Mouse (Mus musculus): Measurements from ENCODE around the gene Gm12830. TPM values are rescaled to one million over a fixed set of nuclear protein-coding genes. Genes with fewer than 3 reads are reported as not detected.

The Gm12830 gene
- not detected for polyA plus RNA-seq (2014; fragmentation: Illumina TruSeq; extraction: RNeasy Lipid Tissue Mini Kit (QIAGEN cat#74804); ENCODE audit: low read depth, low replicate concordance)

GRCm38 (mm10) chr4:114821567-114822192 is at the start of gene Gm12830:
Gm12830 (plus strand) TSS chr4:114821722.

Other genes with a start within 250 kb of the Gm12830 start
- gene Foxd2, start 87.2 kb downstream of the Gm12830 start, polyA plus RNA-seq (2014; fragmentation: Illumina TruSeq; extraction: RNeasy Lipid Tissue Mini Kit (QIAGEN cat#74804); ENCODE audit: low read depth, low replicate concordance): not detected
- not detected for gene Foxe3, start 104.3 kb downstream of the Gm12830 start, polyA plus RNA-seq (2014; fragmentation: Illumina TruSeq; extraction: RNeasy Lipid Tissue Mini Kit (QIAGEN cat#74804); ENCODE audit: low read depth, low replicate concordance)
- 288 TPM for gene Cmpk1, start 165.5 kb downstream of the Gm12830 start, polyA plus RNA-seq (2014; fragmentation: Illumina TruSeq; extraction: RNeasy Lipid Tissue Mini Kit (QIAGEN cat#74804); ENCODE audit: low read depth, low replicate concordance)
- 0.05 TPM for gene Stil, start 178.4 kb downstream of the Gm12830 start, polyA plus RNA-seq (2014; fragmentation: Illumina TruSeq; extraction: RNeasy Lipid Tissue Mini Kit (QIAGEN cat#74804); ENCODE audit: low read depth, low replicate concordance)
- gene Tal1, start 234.7 kb downstream of the Gm12830 start, polyA plus RNA-seq (2014; fragmentation: Illumina TruSeq; extraction: RNeasy Lipid Tissue Mini Kit (QIAGEN cat#74804); ENCODE audit: low read depth, low replicate concordance): 0.69 TPM

Data from liver, adult 10 weeks (tissue).